Mouse (Mus musculus): ENCODE measurements around the gene Grin2a. TPM values are rescaled to one million over a fixed set of nuclear protein-coding genes. Genes with fewer than 3 reads are reported as not detected.

The Grin2a gene
- total RNA-seq (2022): 1 to 10 TPM; 1.4 to 3.8 (median 2.4) TPM

- no peak for DNase-seq
Observed at GRCm38 (mm10) chr16:9994951-9995813, at the start of gene Grin2a. Grin2a (minus strand) TSS chr16:9995560.

- DNase-seq: no peak
Observed at GRCm38 (mm10) chr16:10035582-10036215, 40.3 kb upstream of the Grin2a start.

GRCm38 (mm10) chr16:10033416-10033979 is 38.1 kb upstream of the Grin2a start:
- no peak for DNase-seq

- no peak for DNase-seq
Observed at GRCm38 (mm10) chr16:10031891-10032290, 36.5 kb upstream of the Grin2a start.

- no peak for DNase-seq
Observed at GRCm38 (mm10) chr16:10026741-10027140, 31.4 kb upstream of the Grin2a start.

GRCm38 (mm10) chr16:10009743-10010142 is 14.4 kb upstream of the Grin2a start:
- no peak for DNase-seq

- no peak for DNase-seq
Observed at GRCm38 (mm10) chr16:10005606-10006005, 10.2 kb upstream of the Grin2a start.

GRCm38 (mm10) chr16:10004096-10004495 is 8.7 kb upstream of the Grin2a start:
- peak; percentile 29 for DNase-seq

- no peak for DNase-seq
Observed at GRCm38 (mm10) chr16:10003001-10003400, 7.6 kb upstream of the Grin2a start.

GRCm38 (mm10) chr16:10001601-10002000 is 6.2 kb upstream of the Grin2a start:
- no peak for DNase-seq

GRCm38 (mm10) chr16:9999926-10000325 is 4.6 kb upstream of the Grin2a start:
- DNase-seq: no peak

- no peak for DNase-seq
Observed at GRCm38 (mm10) chr16:9997931-9998330, 2.6 kb upstream of the Grin2a start.

- DNase-seq: no peak
Observed at GRCm38 (mm10) chr16:9995814-9996210, 452 bp upstream of the Grin2a start.

GRCm38 (mm10) chr16:9994041-9994950 is 1.1 kb downstream of the Grin2a start:
- peak; percentile 9 for DNase-seq

- peak; percentile 38 for DNase-seq
Observed at GRCm38 (mm10) chr16:9993255-9994040, 1.9 kb downstream of the Grin2a start.

GRCm38 (mm10) chr16:9992773-9993221 is 2.6 kb downstream of the Grin2a start:
- no peak for DNase-seq

GRCm38 (mm10) chr16:9992076-9992772 is 3.1 kb downstream of the Grin2a start:
- DNase-seq: no peak

GRCm38 (mm10) chr16:9985041-9985440 is 10.3 kb downstream of the Grin2a start:
- DNase-seq: no peak

- DNase-seq: no peak
Observed at GRCm38 (mm10) chr16:9980641-9981040, 14.7 kb downstream of the Grin2a start.

- no peak for DNase-seq
Observed at GRCm38 (mm10) chr16:9978173-9978572, 17.2 kb downstream of the Grin2a start.

- no peak for DNase-seq
Observed at GRCm38 (mm10) chr16:9972705-9973104, 22.7 kb downstream of the Grin2a start.

All from adrenal gland, adult 8-10 months (tissue).